In the genomic region with DNA sequence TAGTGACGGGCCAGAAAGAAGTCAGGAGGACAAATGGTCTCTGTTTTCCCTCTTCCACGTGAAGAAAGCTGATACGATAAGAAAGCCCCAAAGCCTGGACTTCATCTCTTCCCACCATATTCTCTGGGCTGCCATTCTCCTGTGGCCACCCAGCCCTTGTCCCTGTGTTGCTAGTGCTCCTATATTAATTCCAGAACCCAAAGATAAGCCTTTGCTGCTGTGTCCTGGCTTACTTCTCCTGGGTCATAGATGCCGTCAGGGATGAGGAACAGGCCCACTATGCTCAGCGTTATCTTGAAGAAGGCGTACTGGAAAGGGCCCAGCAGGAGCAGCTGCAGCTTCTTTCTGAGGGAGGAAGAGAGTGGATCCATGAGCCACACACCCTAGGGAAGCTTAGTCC, we compare ENCODE assay signal across 28 mouse cellular contexts. TPM values are rescaled to one million over a fixed set of nuclear protein-coding genes. Genes with fewer than 3 reads are reported as not detected.
DNase-seq lines count a peak whose midpoint lies in the region; ATAC-seq lines count a peak whose summit lies in the region.
"Had no signal": no experiment of that assay in that cellular context is flagged by ENCODE, and none has a peak within 500 bp of the region (broad histone marks: within the 10 kb centered on the region; RNA-seq: fewer than 3 reads in every experiment).

No protein-coding gene starts in this region.

- H3K4me1 ChIP-seq in heart, embryonic 12.5 days (replicated peaks), result peaks cover 28% of the 10 kb centered on the region
- peaks cover 7% of the 10 kb centered on the region; the same call in 1 of the 2 replicates for H3K4me1 ChIP-seq in heart, embryonic 16.5 days (ENCODE audit: control insufficient read depth, insufficient read depth, low read length)
- H3K4me1 ChIP-seq: embryonic facial prominence, embryonic 15.5 days; hindbrain, embryonic 12.5 days had no signal

- no peak overlapping the region for H3K27ac ChIP-seq in heart, embryonic 12.5 days (ENCODE audit: poor library complexity, severe bottlenecking)
- no peak overlapping the region for H3K27ac ChIP-seq in heart, embryonic 16.5 days (ENCODE audit: low read length)
- H3K27ac ChIP-seq: embryonic facial prominence, embryonic 15.5 days; forebrain, embryonic 10.5 days; hindbrain, embryonic 12.5 days had no signal

- H3K27me3 ChIP-seq in heart, embryonic 12.5 days (replicated peaks), result no peaks in the 10 kb centered on the region
- H3K27me3 ChIP-seq in heart, embryonic 16.5 days (ENCODE audit: control insufficient read depth, insufficient read depth, low read length), result no peaks in the 10 kb centered on the region
- H3K27me3 ChIP-seq: CH12.LX; embryonic facial prominence, embryonic 15.5 days; hindbrain, embryonic 12.5 days; Patski had no signal

- peak; percentile 48 for ATAC-seq in heart, embryonic 12.5 days (ENCODE audit: insufficient number of reproducible peaks, low FRiP score)
- ATAC-seq in heart, embryonic 16.5 days (replicated peaks; ENCODE audit: extremely low read depth, insufficient read depth, low FRiP score), result peak; percentile 72
- ATAC-seq: activated CD4-positive, CD25-positive, alpha-beta regulatory T cell, adult 4 months; forebrain, embryonic 14.5 days; hindbrain, embryonic 16.5 days; inflammation-experienced regulatory T-cells, adult 6 months; intestine, postnatal 0 days; Patski had no signal

- intact Hi-C loops in heart, postnatal 36 days (cut with DNase I), result no loop called here

- no peak overlapping the region for H3K4me2 ChIP-seq in heart, embryonic 12.5 days
- H3K4me2 ChIP-seq in heart, embryonic 16.5 days (ENCODE audit: low read depth, low read length), result no peak overlapping the region
- H3K4me2 ChIP-seq: embryonic facial prominence, embryonic 15.5 days; hindbrain, embryonic 12.5 days had no signal

- DNase-seq in heart, adult 18-20 months, result peak; percentile 24 to 37
- DNase-seq in heart, postnatal 36 days, result no peak
- DNase-seq in layer of hippocampus, adult 11-12 months (ENCODE audit: low spot score), result no peak
- no peak for DNase-seq in spleen, postnatal 10 days (ENCODE audit: low spot score in 2 of 2)
- no peak for DNase-seq in cerebellum, postnatal 10 days
- DNase-seq: adrenal gland, postnatal 14 days; cerebellum, adult 18-20 months; cerebellum, adult 9-11 months; embryo, embryonic 11 days; gastrocnemius, postnatal 10 days; kidney, adult 8-10 months had no signal

- 22% methylated on average over 6 of the region's 6 CpGs for WGBS in heart, embryonic 12.5 days
- 35% methylated on average over 6 of the region's 6 CpGs for WGBS in heart, embryonic 16.5 days

- H3K9me3 ChIP-seq in heart, embryonic 12.5 days (replicated peaks), result no peaks in the 10 kb centered on the region
- no peaks in the 10 kb centered on the region for H3K9me3 ChIP-seq in heart, embryonic 16.5 days (replicated peaks; ENCODE audit: control insufficient read depth, low read length)
- H3K9me3 ChIP-seq: embryonic facial prominence, embryonic 15.5 days; forebrain, embryonic 10.5 days; hindbrain, embryonic 12.5 days had no signal

- no peak overlapping the region for H3K4me3 ChIP-seq in heart, embryonic 12.5 days
- H3K4me3 ChIP-seq in heart, embryonic 16.5 days (ENCODE audit: low read length), result no peak overlapping the region
- H3K4me3 ChIP-seq: embryonic facial prominence, embryonic 15.5 days; erythroblast, embryonic 14.5 days; forebrain, embryonic 10.5 days; hindbrain, embryonic 12.5 days had no signal

- peaks cover 14% of the 10 kb centered on the region for H3K36me3 ChIP-seq in heart, embryonic 12.5 days
- H3K36me3 ChIP-seq in heart, embryonic 16.5 days (ENCODE audit: control insufficient read depth, insufficient read depth), result peaks cover 2% of the 10 kb centered on the region; the same call in 1 of the 2 replicates

- no peak overlapping the region for H3K9ac ChIP-seq in heart, embryonic 12.5 days
- no peak overlapping the region for H3K9ac ChIP-seq in heart, embryonic 16.5 days (ENCODE audit: low read length)
- H3K9ac ChIP-seq: embryonic facial prominence, embryonic 15.5 days; hindbrain, embryonic 12.5 days had no signal

RNA-seq across cellular contexts. Expression of a gene that starts 10.4 kb away (rescaled TPM):
- total RNA-seq in heart, adult 18-20 months (2021), result under 1 TPM; 0.32 to 0.85 TPM
- under 1 TPM; 0.38 to 0.44 TPM for total RNA-seq in heart, postnatal 36 days (2021)
- polyA plus RNA-seq in heart, embryonic 12.5 days (2016; fragmentation: Nextera tagmentation; extraction: Ambion mirVana), result 2.1 and 2.9 TPM in 2 replicates
- polyA plus RNA-seq in heart, embryonic 16.5 days (2015; fragmentation: Nextera tagmentation; extraction: Ambion mirVana), result 0.59 and 2.4 TPM in 2 replicates
- total RNA-seq: adrenal gland, adult 18-20 months; adrenal gland, postnatal 14 days; gastrocnemius, postnatal 10 days; gastrocnemius, postnatal 4 days had no signal
- polyA plus RNA-seq: activated CD4-positive, CD25-positive, alpha-beta regulatory T cell, adult 4 months; embryonic facial prominence, embryonic 15.5 days; erythroblast, embryonic 14.5 days; hindbrain, embryonic 16.5 days; inflammation-experienced regulatory T-cells, adult 6 months had no signal

RNA-seq across cellular contexts. Expression of a gene that starts 18.8 kb away (rescaled TPM):
- total RNA-seq in heart, adult 18-20 months (2021), result not detected
- total RNA-seq in heart, postnatal 36 days (2021), result not detected
- polyA plus RNA-seq in heart, embryonic 12.5 days (2016; fragmentation: Nextera tagmentation; extraction: Ambion mirVana), result not detected in 2 replicates
- polyA plus RNA-seq in heart, embryonic 16.5 days (2015; fragmentation: Nextera tagmentation; extraction: Ambion mirVana), result not detected in 2 replicates
- total RNA-seq: adrenal gland, adult 18-20 months; adrenal gland, postnatal 14 days; CH12.LX; gastrocnemius, postnatal 10 days; gastrocnemius, postnatal 4 days; heart, postnatal 14 days had no signal
- polyA plus RNA-seq: activated CD4-positive, CD25-positive, alpha-beta regulatory T cell, adult 4 months; embryonic facial prominence, embryonic 11.5 days; embryonic facial prominence, embryonic 15.5 days; erythroblast, embryonic 14.5 days; forebrain, embryonic 10.5 days; forebrain, embryonic 14.5 days; hindbrain, embryonic 12.5 days; hindbrain, embryonic 16.5 days; Patski had no signal

RNA-seq across cellular contexts. Expression of a gene that starts 46.6 kb away (rescaled TPM):
- total RNA-seq in heart, adult 18-20 months (2021), result 100 to 1,000 TPM; 121 to 128 TPM
- 100 to 1,000 TPM; 127 to 141 TPM for total RNA-seq in heart, postnatal 36 days (2021)
- polyA plus RNA-seq in heart, embryonic 12.5 days (2016; fragmentation: Nextera tagmentation; extraction: Ambion mirVana), result 43.2 and 48.9 TPM in 2 replicates
- 38.8 and 42.3 TPM in 2 replicates for polyA plus RNA-seq in heart, embryonic 16.5 days (2015; fragmentation: Nextera tagmentation; extraction: Ambion mirVana)

RNA-seq across cellular contexts. Expression of a gene that starts 57.8 kb away (rescaled TPM):
- 1 to 10 TPM; 5.1 to 6.8 TPM for total RNA-seq in heart, adult 18-20 months (2021)
- 1 to 10 TPM; 6.3 to 8.3 TPM for total RNA-seq in heart, postnatal 36 days (2021)
- 21.6 and 27.1 TPM in 2 replicates for polyA plus RNA-seq in heart, embryonic 12.5 days (2016; fragmentation: Nextera tagmentation; extraction: Ambion mirVana)
- 21.3 and 22.8 TPM in 2 replicates for polyA plus RNA-seq in heart, embryonic 16.5 days (2015; fragmentation: Nextera tagmentation; extraction: Ambion mirVana)
- total RNA-seq: CH12.LX had no signal
- polyA plus RNA-seq: erythroblast, embryonic 14.5 days had no signal

Comparison
In these comparisons a context has a peak if more than half of its experiments do, and no peak if none do; other contexts are left out.
1. DNase-seq: peak in heart, adult 18-20 months (2 of 2); none in heart, postnatal 36 days (0 of 2), layer of hippocampus, adult 11-12 months (single experiment), spleen, postnatal 10 days (0 of 2) and cerebellum, postnatal 10 days (0 of 2).